Mouse (Mus musculus) spleen, adult 2 months (tissue): ENCODE measurements around the gene Foxp2. TPM values are rescaled to one million over a fixed set of nuclear protein-coding genes. Genes with fewer than 3 reads are reported as not detected.

ENCODE experiments used
- DNase-seq, 2 experiments: peaks; one replicate each; pipeline versions ENCODE4 v3.0.0 to v3.0.0-alpha.2; 2012 to 2021; ENCODE audit warnings: low spot score in 2 of 2, low read depth in 1 of 2
- H3K27ac ChIP-seq: fragments of 200-500 bp; 2 replicates; pipeline ENCODE4 v1.5.1; 2012; ENCODE audit warnings: low read length, inconsistent platforms; ENCODE audit not compliant: insufficient read depth
- H3K27me3 ChIP-seq: fragments of 200-500 bp; 2 replicates; pipeline ENCODE4 v1.6.1; 2012; ENCODE audit warnings: mild to moderate bottlenecking, moderate library complexity, low read length, inconsistent platforms; ENCODE audit not compliant: control insufficient read depth, insufficient read depth
- H3K36me3 ChIP-seq: fragments of 200-500 bp; 2 replicates; pipeline ENCODE4 v1.6.1; 2012; ENCODE audit warnings: mild to moderate bottlenecking, low read length, inconsistent platforms; ENCODE audit not compliant: control insufficient read depth, insufficient read depth
- H3K4me1 ChIP-seq: fragments of 200-500 bp; 2 replicates; pipeline ENCODE4 v1.6.1; 2011; ENCODE audit warnings: inconsistent platforms; ENCODE audit not compliant: control insufficient read depth, insufficient read depth, insufficient read length
- H3K4me3 ChIP-seq: fragments of 200-500 bp; 2 replicates; pipeline ENCODE4 v1.5.1; 2011; ENCODE audit warnings: mild to moderate bottlenecking, inconsistent platforms; ENCODE audit not compliant: insufficient read depth, insufficient read length; ENCODE audit errors: extremely low read depth
- CTCF ChIP-seq: fragments of 200-500 bp; IDR thresholded peaks from 2 replicates; pipeline ENCODE4 v1.5.1; 2011; ENCODE audit warnings: mild to moderate bottlenecking, inconsistent platforms; ENCODE audit not compliant: insufficient read depth, insufficient read length, insufficient replicate concordance; ENCODE audit errors: extremely low read depth
- POLR2A ChIP-seq: fragments of 200-500 bp; IDR thresholded peaks from 2 replicates; pipeline ENCODE4 v1.6.1; 2011; ENCODE audit warnings: low read depth, low read length, inconsistent platforms
- WGBS: fragments of 180-500 bp; shearing (Covaris S2); methylation state at CpG from one replicate; pipeline ENCODE4 v1.1.7; 2018; 5-methylcytosine and 5-hydroxymethylcytosine counted together
- polyA plus RNA-seq: library from polyadenylated mRNA; depleted of rRNA; stranded (reverse); fragments of >200 nt; gene quantifications from 2 replicates; pipeline ENCODE4 v1.2.3, GENCODE M21; 2012

The Foxp2 gene
- polyA plus RNA-seq, 1 experiment: 0.33 TPM

DNA sequence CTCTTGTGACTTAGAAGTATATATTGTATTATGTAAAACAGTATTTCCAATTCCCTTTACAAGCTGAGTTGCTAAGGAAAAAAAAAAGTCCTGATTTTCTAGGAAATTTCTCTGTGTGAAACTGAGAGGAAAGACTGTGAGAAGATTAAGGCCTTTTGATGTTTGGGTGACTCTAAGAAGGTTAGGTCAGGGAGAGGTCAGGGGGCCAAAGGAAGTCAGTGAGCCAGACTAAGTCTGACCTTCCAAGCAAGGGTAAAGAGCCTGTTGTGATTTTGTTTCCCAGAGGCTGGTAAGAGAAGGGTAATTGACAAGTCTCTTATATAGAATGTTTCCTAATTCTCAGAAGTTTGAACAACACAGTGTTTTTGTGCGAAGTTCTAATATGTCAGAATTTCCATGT, 162.1 kb downstream of the Foxp2 start:
- Histone ChIP-seq H3K27ac (no peak overlapping the region), H3K4me3 (no peak overlapping the region), H3K27me3 (no peaks in the 10 kb centered on the region), H3K4me1 (no peaks in the 10 kb centered on the region), H3K36me3 (no peaks in the 10 kb centered on the region)
- TF ChIP-seq POLR2A (no peak), CTCF (no peak)
- 93% methylated on average over 1 of the region's 1 CpGs for WGBS
- DNase-seq: no peak

DNA sequence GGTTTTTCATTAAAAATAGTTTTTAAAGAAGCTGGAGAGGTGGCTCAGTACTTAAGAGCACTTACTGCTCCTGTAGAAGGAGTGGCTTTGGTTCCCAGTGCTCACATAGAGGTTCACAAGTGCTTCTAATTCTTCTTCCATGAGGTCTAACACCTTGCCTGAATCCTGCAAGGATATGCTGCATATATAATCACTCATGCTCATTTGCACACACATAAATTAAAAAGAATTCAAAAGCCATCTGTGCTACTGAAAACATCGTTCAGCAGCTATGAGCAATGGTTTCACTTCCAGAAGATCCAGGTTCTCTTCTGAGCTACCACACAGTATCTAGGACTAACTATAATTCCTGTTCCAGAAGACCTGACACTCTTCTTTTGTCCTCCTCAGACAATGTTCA, 200.4 kb downstream of the Foxp2 start:
- Histone ChIP-seq H3K27ac (no peak overlapping the region), H3K4me1 (no peaks in the 10 kb centered on the region), H3K36me3 (no peaks in the 10 kb centered on the region), H3K27me3 (no peaks in the 10 kb centered on the region), H3K4me3 (no peak overlapping the region)
- TF ChIP-seq POLR2A: no peak
- no peak for TF ChIP-seq CTCF
- WGBS: 84% methylated on average over 1 of the region's 1 CpGs
- DNase-seq: no peak

DNA sequence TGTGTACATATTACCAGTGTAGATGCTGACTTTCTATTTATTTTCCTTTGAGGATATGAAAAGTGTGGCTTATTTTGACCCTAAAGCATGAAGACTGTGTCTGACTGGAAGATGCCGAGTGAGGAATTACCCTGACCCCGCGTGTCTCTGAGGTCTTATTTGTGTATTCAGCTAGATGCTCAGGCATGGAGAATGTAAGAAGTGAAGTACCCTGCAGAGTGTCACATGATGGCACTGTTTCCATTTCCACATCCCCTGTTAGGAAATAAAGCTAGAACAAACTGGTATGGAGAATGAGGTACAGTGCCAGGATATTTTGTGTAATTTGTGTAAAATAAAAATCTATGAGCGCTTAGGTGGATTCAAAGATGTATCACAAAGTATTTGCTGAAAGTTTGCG, 219.8 kb downstream of the Foxp2 start:
- H3K36me3 ChIP-seq: no peaks in the 10 kb centered on the region
- no peaks in the 10 kb centered on the region for H3K4me1 ChIP-seq
- DNase-seq: no peak
- no peak overlapping the region for H3K27ac ChIP-seq
- H3K4me3 ChIP-seq: no peak overlapping the region
- TF ChIP-seq POLR2A: no peak
- TF ChIP-seq CTCF: no peak
- H3K27me3 ChIP-seq: no peaks in the 10 kb centered on the region
- WGBS: 87% methylated on average over 5 of the region's 5 CpGs

DNA sequence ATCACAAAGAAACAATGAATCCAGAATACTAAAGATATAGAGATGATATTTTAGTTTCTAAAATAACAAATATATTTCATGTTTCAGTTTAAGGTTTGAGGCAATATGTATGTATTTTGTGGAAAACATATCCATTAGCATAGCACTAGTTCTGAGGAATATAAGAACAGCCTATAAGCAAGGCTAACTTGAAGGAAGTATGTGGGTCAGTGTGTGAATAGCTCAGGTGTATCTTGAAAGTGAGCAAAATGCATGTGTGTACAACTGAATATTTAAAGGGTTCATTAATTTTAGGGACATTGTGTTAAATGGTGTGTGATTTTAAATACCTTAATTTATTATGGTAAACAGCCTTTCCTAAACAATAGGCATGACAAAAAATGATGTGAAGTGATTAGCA, 220.2 kb downstream of the Foxp2 start:
- no peak for TF ChIP-seq CTCF
- TF ChIP-seq POLR2A: no peak
- H3K36me3 ChIP-seq: no peaks in the 10 kb centered on the region
- H3K27me3 ChIP-seq: no peaks in the 10 kb centered on the region
- no peak overlapping the region for H3K27ac ChIP-seq
- H3K4me1 ChIP-seq: no peaks in the 10 kb centered on the region
- H3K4me3 ChIP-seq: no peak overlapping the region
- DNase-seq: no peak

DNA sequence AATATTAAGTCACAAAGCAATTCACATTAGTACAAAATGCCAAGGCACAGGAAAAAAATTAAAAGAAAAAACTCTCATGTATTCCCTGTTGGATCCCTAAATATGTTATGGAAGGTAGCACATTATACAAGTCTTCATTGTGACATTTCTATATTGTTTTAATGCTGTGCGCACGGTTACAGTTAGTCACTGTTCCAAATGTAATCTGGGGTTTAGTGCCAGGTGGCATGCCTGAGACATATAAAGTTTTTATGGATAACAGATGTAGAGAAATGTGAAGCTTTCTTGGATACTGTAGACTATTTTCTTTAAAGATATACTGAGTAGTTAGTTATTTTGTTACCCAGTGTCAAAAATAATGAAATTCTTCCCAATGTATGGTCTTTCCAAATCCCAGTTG, 229.0 kb downstream of the Foxp2 start:
- H3K27me3 ChIP-seq: no peaks in the 10 kb centered on the region
- no peaks in the 10 kb centered on the region for H3K4me1 ChIP-seq
- 92% methylated on average over 2 of the region's 2 CpGs for WGBS
- no peak for DNase-seq
- no peaks in the 10 kb centered on the region for H3K36me3 ChIP-seq
- H3K4me3 ChIP-seq: no peak overlapping the region
- TF ChIP-seq POLR2A (no peak), CTCF (no peak)
- H3K27ac ChIP-seq: no peak overlapping the region

GRCm38 (mm10) chr6:15142094-15142493, 240.9 kb downstream of the Foxp2 start:
- TF ChIP-seq CTCF (no peak), POLR2A (no peak)
- no peak overlapping the region for H3K27ac ChIP-seq

GRCm38 (mm10) chr6:15151619-15152018, 250.5 kb downstream of the Foxp2 start:
- H3K4me3 ChIP-seq: no peak overlapping the region
- no peak overlapping the region for H3K27ac ChIP-seq
- TF ChIP-seq POLR2A (no peak), CTCF (no peak)
- no peaks in the 10 kb centered on the region for H3K4me1 ChIP-seq
- 78% methylated on average over 3 of the region's 3 CpGs for WGBS
- no peaks in the 10 kb centered on the region for H3K36me3 ChIP-seq
- DNase-seq: no peak
- no peaks in the 10 kb centered on the region for H3K27me3 ChIP-seq

More at GRCm38 (mm10) chr6:15142094-15142493, 240.9 kb downstream of the Foxp2 start:
- 91% methylated on average over 1 of the region's 1 CpGs for WGBS
- Histone ChIP-seq H3K36me3 (no peaks in the 10 kb centered on the region), H3K27me3 (no peaks in the 10 kb centered on the region), H3K4me3 (no peak overlapping the region), H3K4me1 (no peaks in the 10 kb centered on the region)
- DNase-seq: no peak
